Mouse (Mus musculus): ENCODE measurements around the gene Sik1. TPM values are rescaled to one million over a fixed set of nuclear protein-coding genes. Genes with fewer than 3 reads are reported as not detected.
A peak's percentile ranks its signal among the peaks of the same experiment; 100 is the strongest.

Sik1 gene
- polyA plus RNA-seq, 1 experiment from 2014 or later: 12.6 TPM

DNA sequence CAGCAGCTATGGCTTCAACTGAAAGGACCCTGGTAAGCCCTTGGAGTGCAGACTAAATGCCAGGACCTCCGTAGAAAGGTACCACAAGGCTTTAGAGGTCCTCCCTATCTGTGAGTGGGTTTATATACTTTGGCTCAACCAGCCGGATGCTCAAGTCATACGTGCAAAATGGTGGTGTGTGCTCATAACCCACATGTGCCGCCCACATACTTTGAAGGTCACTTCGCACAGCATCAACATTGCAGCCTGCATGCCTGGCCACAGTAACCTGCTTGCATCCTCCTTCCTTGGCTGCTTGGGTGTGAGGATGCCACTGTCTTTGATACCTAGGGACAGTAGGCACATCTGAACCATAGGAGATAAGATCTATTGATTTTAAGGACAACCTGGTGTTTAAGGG, 26.7 kb downstream of the Sik1 start:
- no peak overlapping the region for H3K4me3 ChIP-seq (ENCODE audit: low read depth, low read length)
- no peak for ATAC-seq (ENCODE audit: insufficient number of reproducible peaks, low FRiP score, low TSS enrichment, low read depth)
- H3K4me2 ChIP-seq (ENCODE audit: low read depth, severe bottlenecking): no peak overlapping the region
- no peaks in the 10 kb centered on the region for H3K27me3 ChIP-seq (ENCODE audit: control insufficient read depth, insufficient read depth, low read length)
- no peak overlapping the region for H3K9ac ChIP-seq (ENCODE audit: low read length)
- H3K4me1 ChIP-seq (ENCODE audit: control insufficient read depth, insufficient read depth, low read length): peaks cover 7% of the 10 kb centered on the region
- DNase-seq (ENCODE audit: low spot score): no peak
- H3K9me3 ChIP-seq (ENCODE audit: control insufficient read depth, low read length): no peaks in the 10 kb centered on the region
- WGBS: 98% methylated on average over 5 of the region's 5 CpGs
- no peak overlapping the region for H3K27ac ChIP-seq (replicated peaks; ENCODE audit: low read depth, low read length)
- H3K36me3 ChIP-seq (ENCODE audit: control insufficient read depth, insufficient read depth, low read length): no peaks in the 10 kb centered on the region

DNA sequence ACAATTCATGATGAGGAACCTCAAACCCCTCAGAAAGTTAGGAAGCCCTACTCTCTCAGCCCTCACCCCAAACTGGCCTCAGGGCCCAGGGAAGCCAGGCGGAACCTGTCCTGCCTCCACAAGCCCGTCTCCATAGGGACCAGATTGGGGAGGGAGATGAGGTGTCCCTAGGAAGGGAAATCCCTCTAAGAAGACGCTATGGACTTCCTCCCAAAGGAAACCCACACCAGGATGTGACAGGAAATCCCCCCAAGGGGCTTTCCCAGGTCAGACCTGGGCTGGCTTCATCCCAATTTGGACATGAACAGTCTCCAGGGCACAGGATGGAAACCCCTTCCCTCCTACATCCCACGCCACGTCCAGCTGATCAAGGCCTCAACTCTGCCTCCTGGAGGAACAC, 27.5 kb downstream of the Sik1 start:
- Histone ChIP-seq H3K9me3 (ENCODE audit: control insufficient read depth, low read length) (no peaks in the 10 kb centered on the region), H3K4me3 (ENCODE audit: low read depth, low read length) (no peak overlapping the region), H3K4me2 (ENCODE audit: low read depth, severe bottlenecking) (no peak overlapping the region), H3K27ac (replicated peaks; ENCODE audit: low read depth, low read length) (no peak overlapping the region), H3K36me3 (ENCODE audit: control insufficient read depth, insufficient read depth, low read length) (no peaks in the 10 kb centered on the region), H3K4me1 (ENCODE audit: control insufficient read depth, insufficient read depth, low read length) (peaks cover 3% of the 10 kb centered on the region; the same call in 1 of the 2 replicates), H3K9ac (ENCODE audit: low read length) (no peak overlapping the region), H3K27me3 (ENCODE audit: control insufficient read depth, insufficient read depth, low read length) (no peaks in the 10 kb centered on the region)
- DNase-seq (ENCODE audit: low spot score) (no peak), ATAC-seq (ENCODE audit: insufficient number of reproducible peaks, low FRiP score, low TSS enrichment, low read depth) (no peak)
- 82% methylated on average over 5 of the region's 5 CpGs for whole genome bisulfite sequencing

DNA sequence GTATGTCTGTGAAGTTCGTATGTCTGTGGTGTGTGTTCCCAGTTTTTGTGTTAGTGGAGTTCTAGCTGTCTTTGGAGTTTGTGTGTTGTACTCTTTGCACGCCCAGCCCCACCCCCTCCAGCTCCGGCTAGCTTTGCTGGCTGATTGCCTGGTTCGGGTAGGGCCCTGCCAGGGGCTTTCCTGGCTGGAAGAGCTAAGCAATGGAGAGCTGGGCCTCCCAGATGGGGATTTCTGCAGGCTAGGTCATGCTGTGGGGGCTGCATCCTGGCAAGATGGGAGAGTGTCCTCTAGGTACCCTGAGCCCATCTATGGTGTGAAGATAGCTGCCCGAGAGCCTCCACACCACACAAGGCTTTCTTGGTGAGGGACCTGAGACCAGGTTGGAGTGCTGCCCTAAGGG, 28.4 kb downstream of the Sik1 start:
- whole genome bisulfite sequencing: 71% methylated on average over 5 of the region's 5 CpGs
- Histone ChIP-seq H3K9me3 (ENCODE audit: control insufficient read depth, low read length) (no peaks in the 10 kb centered on the region), H3K4me1 (ENCODE audit: control insufficient read depth, insufficient read depth, low read length) (peaks cover 3% of the 10 kb centered on the region; the same call in 1 of the 2 replicates), H3K4me3 (ENCODE audit: low read depth, low read length) (no peak overlapping the region), H3K36me3 (ENCODE audit: control insufficient read depth, insufficient read depth, low read length) (no peaks in the 10 kb centered on the region), H3K4me2 (ENCODE audit: low read depth, severe bottlenecking) (no peak overlapping the region), H3K27ac (replicated peaks; ENCODE audit: low read depth, low read length) (no peak overlapping the region), H3K27me3 (ENCODE audit: control insufficient read depth, insufficient read depth, low read length) (no peaks in the 10 kb centered on the region), H3K9ac (ENCODE audit: low read length) (no peak overlapping the region)
- DNase-seq (ENCODE audit: low spot score) (no peak), ATAC-seq (ENCODE audit: insufficient number of reproducible peaks, low FRiP score, low TSS enrichment, low read depth) (no peak)

DNA sequence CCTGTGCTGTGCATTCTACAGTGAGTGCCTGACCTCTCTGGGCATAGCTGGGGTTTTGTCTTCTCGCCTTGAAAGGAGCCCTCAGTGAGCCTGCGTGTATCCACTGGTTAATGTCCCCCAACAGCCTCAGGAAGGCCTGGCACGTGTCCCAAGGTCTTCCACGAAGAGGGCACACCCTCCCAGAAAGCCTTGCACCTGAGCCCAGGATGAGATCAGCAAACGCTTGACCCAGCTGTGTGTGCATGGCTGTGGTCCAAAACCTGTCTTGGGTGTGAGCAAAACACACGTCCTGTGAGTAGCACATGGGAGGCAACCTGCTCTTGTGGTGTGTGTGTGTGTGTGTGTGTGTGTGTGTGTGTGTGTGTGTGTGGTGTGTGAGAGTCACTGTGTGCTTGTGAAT, 28.9 kb downstream of the Sik1 start:
- DNase-seq (ENCODE audit: low spot score) (no peak), ATAC-seq (ENCODE audit: insufficient number of reproducible peaks, low FRiP score, low TSS enrichment, low read depth) (no peak)
- Histone ChIP-seq H3K27me3 (ENCODE audit: control insufficient read depth, insufficient read depth, low read length) (no peaks in the 10 kb centered on the region), H3K4me1 (ENCODE audit: control insufficient read depth, insufficient read depth, low read length) (peaks cover 3% of the 10 kb centered on the region; the same call in 1 of the 2 replicates), H3K36me3 (ENCODE audit: control insufficient read depth, insufficient read depth, low read length) (no peaks in the 10 kb centered on the region), H3K9me3 (ENCODE audit: control insufficient read depth, low read length) (no peaks in the 10 kb centered on the region), H3K27ac (replicated peaks; ENCODE audit: low read depth, low read length) (no peak overlapping the region), H3K4me2 (ENCODE audit: low read depth, severe bottlenecking) (no peak overlapping the region), H3K4me3 (ENCODE audit: low read depth, low read length) (no peak overlapping the region), H3K9ac (ENCODE audit: low read length) (no peak overlapping the region)
- 79% methylated on average over 6 of the region's 6 CpGs for WGBS

DNA sequence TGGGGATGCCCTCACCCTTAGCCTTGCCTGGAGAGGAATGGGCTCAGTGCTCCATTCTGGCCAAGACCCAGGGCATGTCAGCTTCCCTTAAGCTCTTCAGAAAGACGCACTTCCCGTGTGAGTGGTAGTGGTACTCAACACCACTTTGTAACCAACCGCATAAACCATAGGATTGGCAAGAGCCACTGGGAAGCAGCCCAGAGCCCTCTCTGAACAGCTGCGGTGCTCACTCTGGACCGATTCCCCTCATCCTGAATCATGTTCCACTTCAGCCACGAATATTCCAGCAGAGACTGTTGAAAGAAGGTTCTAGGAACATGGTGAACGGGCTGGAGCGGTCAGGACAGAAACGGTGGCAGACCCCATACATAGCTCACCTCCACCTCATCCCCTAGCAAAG, 29.9 kb downstream of the Sik1 start:
- H3K9me3 ChIP-seq (ENCODE audit: control insufficient read depth, low read length): no peaks in the 10 kb centered on the region
- H3K4me3 ChIP-seq (ENCODE audit: low read depth, low read length): no peak overlapping the region
- H3K27ac ChIP-seq (replicated peaks; ENCODE audit: low read depth, low read length): no peak overlapping the region
- H3K27me3 ChIP-seq (ENCODE audit: control insufficient read depth, insufficient read depth, low read length): no peaks in the 10 kb centered on the region
- DNase-seq (ENCODE audit: low spot score) (no peak), ATAC-seq (ENCODE audit: insufficient number of reproducible peaks, low FRiP score, low TSS enrichment, low read depth) (no peak)
- H3K4me1 ChIP-seq (ENCODE audit: control insufficient read depth, insufficient read depth, low read length): no peaks in the 10 kb centered on the region; the same call in 1 of the 2 replicates
- no peaks in the 10 kb centered on the region for H3K36me3 ChIP-seq (ENCODE audit: control insufficient read depth, insufficient read depth, low read length)
- WGBS: 91% methylated on average over 9 of the region's 9 CpGs
- no peak overlapping the region for H3K4me2 ChIP-seq (ENCODE audit: low read depth, severe bottlenecking)
- H3K9ac ChIP-seq (ENCODE audit: low read length): no peak overlapping the region

DNA sequence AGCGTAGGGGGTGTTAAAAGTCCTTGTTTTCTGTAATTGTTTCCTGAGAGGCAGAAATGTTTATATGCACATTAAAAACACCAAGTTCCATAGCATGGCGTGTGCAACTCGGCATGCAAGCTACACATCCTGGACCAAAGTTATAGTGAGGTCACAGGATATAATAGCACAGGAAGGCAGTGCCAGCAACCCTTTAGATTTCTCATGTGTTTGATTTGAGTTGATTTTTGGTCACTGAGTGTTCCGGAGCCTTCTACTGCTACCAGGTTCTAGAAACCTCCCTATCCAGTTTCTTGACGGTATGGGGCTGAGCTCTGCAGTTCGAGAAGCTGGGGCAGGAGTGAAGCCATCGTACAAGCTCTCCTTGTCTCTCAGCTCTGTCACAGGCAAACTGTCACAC, 30.8 kb downstream of the Sik1 start:
- H3K4me1 ChIP-seq (ENCODE audit: control insufficient read depth, insufficient read depth, low read length): no peaks in the 10 kb centered on the region; the same call in 1 of the 2 replicates
- H3K4me3 ChIP-seq (ENCODE audit: low read depth, low read length): no peak overlapping the region
- H3K36me3 ChIP-seq (ENCODE audit: control insufficient read depth, insufficient read depth, low read length): no peaks in the 10 kb centered on the region
- WGBS: 89% methylated on average over 7 of the region's 7 CpGs
- ATAC-seq (ENCODE audit: insufficient number of reproducible peaks, low FRiP score, low TSS enrichment, low read depth): no peak
- DNase-seq (ENCODE audit: low spot score): no peak
- H3K27ac ChIP-seq (replicated peaks; ENCODE audit: low read depth, low read length): no peak overlapping the region
- no peaks in the 10 kb centered on the region for H3K9me3 ChIP-seq (ENCODE audit: control insufficient read depth, low read length)
- no peaks in the 10 kb centered on the region for H3K27me3 ChIP-seq (ENCODE audit: control insufficient read depth, insufficient read depth, low read length)
- no peak overlapping the region for H3K4me2 ChIP-seq (ENCODE audit: low read depth, severe bottlenecking)
- no peak overlapping the region for H3K9ac ChIP-seq (ENCODE audit: low read length)

DNA sequence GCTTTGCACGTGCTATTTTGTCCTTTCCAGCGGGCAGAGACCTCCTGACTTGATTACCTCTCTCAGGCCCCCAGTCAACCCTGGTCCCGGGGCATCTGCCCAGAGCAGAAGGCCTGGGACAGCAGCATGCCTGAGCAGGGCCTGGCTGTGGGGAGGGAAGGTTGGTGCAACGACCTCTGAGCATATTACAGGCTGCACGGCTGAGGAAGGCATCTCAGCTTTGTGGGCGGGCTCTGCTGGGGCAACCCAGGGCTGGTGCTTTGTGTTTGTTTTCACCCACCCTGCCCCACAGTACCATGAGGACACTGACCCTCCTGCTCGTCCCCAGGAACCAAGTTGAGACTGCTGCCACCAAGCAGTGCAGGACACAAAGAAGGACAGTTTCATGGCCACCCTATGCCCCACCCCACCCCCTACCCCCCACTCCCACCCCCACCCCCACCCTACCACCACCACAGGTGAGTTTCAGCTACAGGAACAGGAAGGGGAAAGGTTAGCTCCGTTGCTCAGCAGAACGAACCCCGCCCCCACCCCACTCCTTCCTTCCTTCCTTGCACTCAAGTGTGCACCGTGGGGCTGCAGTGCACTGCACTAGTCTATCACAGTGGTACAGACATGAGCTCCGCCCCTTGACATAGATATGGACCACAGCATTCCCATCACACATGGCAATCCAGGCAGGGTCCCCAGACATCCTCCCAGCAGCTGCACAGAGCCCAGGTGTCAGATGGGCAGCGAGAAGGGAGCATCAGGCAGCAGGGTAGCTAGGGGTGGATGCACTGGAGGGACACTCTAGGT, 34.3 kb downstream of the Sik1 start:
- H3K9me3 ChIP-seq (ENCODE audit: control insufficient read depth, low read length): no peaks in the 10 kb centered on the region
- H3K4me3 ChIP-seq (ENCODE audit: low read depth, low read length): no peak overlapping the region
- no peak overlapping the region for H3K27ac ChIP-seq (replicated peaks; ENCODE audit: low read depth, low read length)
- ATAC-seq (ENCODE audit: insufficient number of reproducible peaks, low FRiP score, low TSS enrichment, low read depth) (0 out of 2 replicates have a peak, but pooled peaks have one; percentile 10), DNase-seq (ENCODE audit: low spot score) (no peak)
- H3K36me3 ChIP-seq (ENCODE audit: control insufficient read depth, insufficient read depth, low read length): no peaks in the 10 kb centered on the region
- H3K27me3 ChIP-seq (ENCODE audit: control insufficient read depth, insufficient read depth, low read length): no peaks in the 10 kb centered on the region
- H3K9ac ChIP-seq (ENCODE audit: low read length): no peak overlapping the region
- WGBS: 52% methylated on average over 13 of the region's 13 CpGs
- H3K4me1 ChIP-seq (ENCODE audit: control insufficient read depth, insufficient read depth, low read length): no peaks in the 10 kb centered on the region
- no peak overlapping the region for H3K4me2 ChIP-seq (ENCODE audit: low read depth, severe bottlenecking)

DNA sequence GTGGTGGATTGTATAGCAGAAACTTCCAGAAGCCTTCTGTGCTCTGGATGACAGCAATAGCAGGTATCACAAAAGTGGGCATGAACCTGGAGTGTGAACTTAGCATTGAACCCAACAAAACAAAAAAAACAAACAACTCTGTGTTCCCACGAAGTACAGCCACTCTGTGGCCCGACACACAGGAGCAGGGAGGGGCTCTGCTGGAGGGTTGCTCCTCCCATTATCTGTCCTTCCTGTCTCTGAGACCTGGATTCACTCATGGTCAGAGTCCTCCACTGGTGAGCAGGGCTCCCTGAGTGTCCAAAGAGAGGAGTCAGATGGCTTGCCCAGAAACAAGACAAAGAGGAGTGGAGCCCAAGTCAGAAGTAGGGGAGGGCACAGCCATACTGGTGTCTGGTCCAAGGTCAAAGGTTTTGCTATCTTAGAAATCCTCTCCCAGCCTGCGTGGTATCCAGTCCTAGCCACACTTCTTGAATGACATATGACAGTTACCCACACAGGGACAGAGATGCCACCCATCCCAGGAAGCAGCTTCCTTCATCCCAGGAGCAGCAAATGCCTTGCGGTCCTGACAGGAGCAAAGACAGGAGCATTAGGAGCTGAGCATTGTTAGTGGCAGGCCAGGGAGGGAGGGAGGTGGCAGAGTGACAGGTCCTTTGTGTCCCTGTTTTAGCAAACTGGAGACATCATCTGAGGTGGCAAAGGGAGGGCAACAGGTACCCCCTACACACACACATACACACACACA, 35.3 kb downstream of the Sik1 start:
- H3K9ac ChIP-seq (ENCODE audit: low read length): no peak overlapping the region
- H3K4me3 ChIP-seq (ENCODE audit: low read depth, low read length): no peak overlapping the region
- no peaks in the 10 kb centered on the region for H3K36me3 ChIP-seq (ENCODE audit: control insufficient read depth, insufficient read depth, low read length)
- WGBS: 63% methylated on average over 4 of the region's 4 CpGs
- no peak overlapping the region for H3K27ac ChIP-seq (replicated peaks; ENCODE audit: low read depth, low read length)
- H3K4me1 ChIP-seq (ENCODE audit: control insufficient read depth, insufficient read depth, low read length): no peaks in the 10 kb centered on the region
- H3K9me3 ChIP-seq (ENCODE audit: control insufficient read depth, low read length): no peaks in the 10 kb centered on the region
- H3K4me2 ChIP-seq (ENCODE audit: low read depth, severe bottlenecking): no peak overlapping the region
- no peaks in the 10 kb centered on the region for H3K27me3 ChIP-seq (ENCODE audit: control insufficient read depth, insufficient read depth, low read length)
- ATAC-seq (ENCODE audit: insufficient number of reproducible peaks, low FRiP score, low TSS enrichment, low read depth): no peak
- no peak for DNase-seq (ENCODE audit: low spot score)
